Mouse (Mus musculus) kidney, postnatal 25 days (tissue): Measurements from ENCODE around the gene Rasgrp1.

Source experiments
- DNase-seq, 2 experiments: peaks; one replicate each; pipeline ENCODE4 v3.0.0; 2021; ENCODE audit warnings: mixed read lengths in 2 of 2

Gene Rasgrp1

DNA sequence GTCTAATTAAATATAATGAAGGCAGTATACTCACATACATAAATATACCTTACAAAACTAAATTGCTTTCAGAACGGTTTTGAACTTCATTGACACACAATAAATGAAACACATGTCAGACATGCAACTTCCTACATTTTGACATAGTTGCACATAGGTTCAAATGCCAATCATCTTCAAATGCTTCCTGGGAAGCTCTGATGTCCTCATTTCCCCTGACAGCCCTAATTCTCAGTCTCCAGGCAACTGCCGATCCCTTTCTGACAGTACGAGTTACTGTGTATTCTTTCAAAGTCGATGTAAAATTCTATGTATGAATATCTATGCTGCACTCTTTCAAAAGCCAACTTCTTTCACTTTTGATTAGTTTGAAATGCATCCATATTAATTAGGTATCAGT lies 100.8 kb downstream of the Rasgrp1 start:
- DNase-seq = no peak

DNA sequence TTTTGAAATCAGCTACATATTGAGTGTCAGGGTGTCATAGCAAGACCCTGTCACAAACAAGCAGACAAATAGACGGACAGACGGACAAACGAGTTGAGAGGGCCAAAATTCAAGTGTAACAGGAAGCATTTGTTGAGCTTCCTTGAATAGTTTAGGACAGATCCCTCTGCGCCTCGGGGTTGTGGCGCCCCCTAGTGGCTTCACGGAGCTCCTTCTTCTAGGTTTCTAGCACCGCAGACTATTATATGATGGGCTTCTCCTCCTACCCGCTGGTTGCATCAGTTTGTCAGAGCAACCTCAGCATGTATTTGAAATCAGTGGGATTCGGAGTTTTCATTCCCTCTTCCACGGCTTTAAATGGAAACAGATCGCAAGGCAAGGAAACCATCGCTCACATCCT lies 111.5 kb downstream of the Rasgrp1 start:
- DNase-seq = peak; percentile 79

DNA sequence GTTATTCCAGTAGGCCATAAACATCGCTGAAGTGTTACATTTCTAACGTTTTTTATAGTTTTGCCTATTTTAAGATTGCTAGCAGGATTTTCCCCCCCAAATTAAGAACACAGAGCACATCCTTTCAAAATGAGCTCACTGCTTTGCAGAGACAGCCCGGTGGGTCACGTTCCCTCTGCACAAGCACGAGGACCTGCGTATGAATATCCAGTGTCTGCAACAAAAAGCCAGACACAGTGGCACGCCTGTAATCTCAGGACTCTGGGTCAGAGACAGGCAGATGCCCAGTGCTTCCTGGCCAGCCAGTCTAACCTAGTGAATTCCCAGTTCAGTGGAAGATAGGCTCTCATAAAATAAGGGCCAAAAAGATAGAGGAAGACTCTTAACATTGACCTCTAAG lies 112.5 kb downstream of the Rasgrp1 start:
- no peak for DNase-seq
